Mouse (Mus musculus) lung, adult 2 months (tissue): Measurements from ENCODE around the gene Mynn.

ENCODE experiments used
- CTCF ChIP-seq: fragments of 200-500 bp; IDR thresholded peaks from 2 replicates; pipeline ENCODE4 v1.5.1; 2011; ENCODE audit warnings: mild to moderate bottlenecking, low read length, control low read depth; ENCODE audit not compliant: insufficient read depth
- POLR2A ChIP-seq: fragments of 200-500 bp; IDR thresholded peaks from 2 replicates; pipeline ENCODE4 v1.6.1; 2011; ENCODE audit warnings: low read depth, mild to moderate bottlenecking, control low read depth, low read length, borderline replicate concordance; ENCODE audit errors: extremely low read depth

DNA sequence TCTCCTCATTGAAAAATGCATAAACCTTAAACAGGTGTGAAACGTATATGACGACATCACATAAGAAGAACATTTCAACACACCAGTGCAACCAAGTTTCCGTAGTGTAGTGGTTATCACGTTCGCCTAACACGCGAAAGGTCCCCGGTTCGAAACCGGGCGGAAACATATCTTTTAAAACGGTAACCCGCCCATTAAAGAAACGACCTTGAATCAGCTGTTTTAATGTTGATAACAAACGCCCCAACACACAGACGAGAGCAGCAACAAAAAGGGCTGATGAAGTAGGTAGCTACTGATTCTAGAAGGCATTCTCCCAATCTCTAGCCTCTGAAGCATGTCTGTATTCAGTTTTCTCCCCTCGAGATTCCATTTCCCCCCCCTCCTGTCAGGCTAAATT lies 690 bp upstream of the Mynn start:
- TF ChIP-seq CTCF (no peak), POLR2A (no peak)
